Mouse (Mus musculus): ENCODE measurements around the gene Atp2c2.

GRCm38 (mm10) chr8:119780402-119781049 is 80.7 kb downstream of the Atp2c2 start:
- no peak for TF ChIP-seq CTCF (IDR thresholded peaks at IDR 0.05; ENCODE audit: insufficient read depth, low read depth, low read length)
- TF ChIP-seq POLR2A (IDR thresholded peaks at IDR 0.05; ENCODE audit: insufficient read depth, low read depth, low read length) = no peak

Data from olfactory bulb, adult 2 months (tissue).